Mouse (Mus musculus): ENCODE data around the gene Polr1c. TPM values are rescaled to one million over a fixed set of nuclear protein-coding genes. Genes with fewer than 3 reads are reported as not detected.

Polr1c gene
- polyA plus RNA-seq, 1 experiment from 2014 or later = 127 TPM

DNA sequence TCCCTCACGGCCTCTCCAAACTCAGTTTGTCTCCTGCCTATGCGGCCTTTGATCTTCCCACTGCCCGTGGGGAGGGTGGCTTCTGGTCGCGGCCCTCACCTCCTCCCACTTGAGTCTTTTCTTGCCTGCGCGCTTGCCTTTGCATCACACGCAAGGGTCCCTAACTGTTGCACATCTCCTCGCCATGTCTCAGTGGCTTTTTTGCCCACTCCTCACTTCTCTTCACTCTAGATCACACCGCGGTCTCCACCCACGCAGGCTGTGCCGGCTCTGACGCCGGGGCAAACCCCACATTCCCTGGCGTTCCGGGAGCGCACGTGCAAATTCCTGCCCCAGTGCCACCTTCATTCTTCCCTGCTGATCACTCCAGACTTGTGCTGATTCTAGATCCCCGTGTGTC lies 44.8 kb downstream of the Polr1c start:
- Histone ChIP-seq H3K9ac (replicated peaks; ENCODE audit: low read length) (peak overlapping the region; percentile 92), H3K9me3 (replicated peaks; ENCODE audit: control insufficient read depth, low read length) (no peaks in the 10 kb centered on the region), H3K4me1 (ENCODE audit: control insufficient read depth, insufficient read depth, low read length) (no peaks in the 10 kb centered on the region), H3K36me3 (replicated peaks; ENCODE audit: control insufficient read depth, insufficient read depth, low read depth, low read length) (peaks cover 9% of the 10 kb centered on the region), H3K27me3 (ENCODE audit: control insufficient read depth, insufficient read depth, low read length) (no peaks in the 10 kb centered on the region), H3K4me2 (ENCODE audit: low read depth, low read length) (peak overlapping the region; percentile 85), H3K27ac (replicated peaks; ENCODE audit: low read depth, low read length) (peak overlapping the region; percentile 43), H3K4me3 (ENCODE audit: low read depth, low read length) (peak overlapping the region; percentile 96)
- under 1% methylated on average over 20 of the region's 20 CpGs for WGBS
- ATAC-seq (replicated peaks; ENCODE audit: insufficient number of reproducible peaks, low FRiP score, low TSS enrichment, low read depth) (no peak), DNase-seq (ENCODE audit: low spot score) (peak; percentile 10)

- H3K27ac ChIP-seq (replicated peaks; ENCODE audit: low read depth, low read length) = peak within 1 kb of the TSS; percentile 43
- H3K36me3 ChIP-seq (replicated peaks; ENCODE audit: control insufficient read depth, insufficient read depth, low read depth, low read length) = peaks cover 9% of the 10 kb centered on the region
- peak within 1 kb of the TSS; percentile 85 for H3K4me2 ChIP-seq (ENCODE audit: low read depth, low read length)
- no peaks in the 10 kb centered on the region for H3K4me1 ChIP-seq (ENCODE audit: control insufficient read depth, insufficient read depth, low read length)
- no peaks in the 10 kb centered on the region for H3K27me3 ChIP-seq (ENCODE audit: control insufficient read depth, insufficient read depth, low read length)
- H3K9ac ChIP-seq (replicated peaks; ENCODE audit: low read length) = peak within 1 kb of the TSS; percentile 92
- under 1% methylated on average over 66 of the region's 66 CpGs for WGBS
- no peaks in the 10 kb centered on the region for H3K9me3 ChIP-seq (replicated peaks; ENCODE audit: control insufficient read depth, low read length)
- H3K4me3 ChIP-seq (ENCODE audit: low read depth, low read length) = peak within 1 kb of the TSS; percentile 96
- ATAC-seq (replicated peaks; ENCODE audit: insufficient number of reproducible peaks, low FRiP score, low TSS enrichment, low read depth) (peak; percentile 92), DNase-seq (ENCODE audit: low spot score) (peak; percentile 96)
Observed at GRCm38 (mm10) chr17:46202421-46203071, 45.3 kb downstream of the Polr1c start, which contains the start of the genes Polh and Xpo5. TSS of gene Polh (minus strand) at chr17:46202645. TSS of gene Xpo5 (plus strand) at chr17:46202782.

GRCm38 (mm10) chr17:46201151-46201550 lies 46.7 kb downstream of the Polr1c start:
- WGBS = 74% methylated on average over 6 of the region's 6 CpGs
- no peak overlapping the region for H3K27ac ChIP-seq (replicated peaks; ENCODE audit: low read depth, low read length)
- peaks cover 2% of the 10 kb centered on the region for H3K36me3 ChIP-seq (replicated peaks; ENCODE audit: control insufficient read depth, insufficient read depth, low read depth, low read length)
- H3K9me3 ChIP-seq (replicated peaks; ENCODE audit: control insufficient read depth, low read length) = no peaks in the 10 kb centered on the region
- H3K27me3 ChIP-seq (ENCODE audit: control insufficient read depth, insufficient read depth, low read length) = no peaks in the 10 kb centered on the region
- H3K4me2 ChIP-seq (ENCODE audit: low read depth, low read length) = no peak overlapping the region; the same call in 1 of the 2 replicates
- no peak overlapping the region; the same call in 1 of the 2 replicates for H3K4me3 ChIP-seq (ENCODE audit: low read depth, low read length)
- no peak for DNase-seq (ENCODE audit: low spot score)
- H3K4me1 ChIP-seq (ENCODE audit: control insufficient read depth, insufficient read depth, low read length) = no peaks in the 10 kb centered on the region
- no peak overlapping the region for H3K9ac ChIP-seq (replicated peaks; ENCODE audit: low read length)
- no peak for ATAC-seq (replicated peaks; ENCODE audit: insufficient number of reproducible peaks, low FRiP score, low TSS enrichment, low read depth)

MicroRNAs within 50 kb of the gene (microRNA counts, 519-probe panel; counts per million panel counts)
- not detected for microRNA mmu-miR-693-3p
- not detected for microRNA mmu-miR-693-5p

Small RNAs within 50 kb of the gene (microRNA-seq; reads per million reads assigned to microRNA genes)
- 1.4 reads per million for gene Mir693 (ENCODE audit: borderline number of aligned reads)

Other genes starting within 250 kb of the Polr1c start
- gene Vegfa, start 215.7 kb downstream of the Polr1c start, polyA plus RNA-seq (2014; fragmentation: Nextera tagmentation; extraction: Ambion mirVana) = 2.9 and 3.2 TPM in 2 replicates
- 133 and 134 TPM in 2 replicates for gene Mrps18a, start 137.1 kb downstream of the Polr1c start, polyA plus RNA-seq (2014; fragmentation: Nextera tagmentation; extraction: Ambion mirVana)
- gene Rsph9, start 103.8 kb downstream of the Polr1c start, polyA plus RNA-seq (2014; fragmentation: Nextera tagmentation; extraction: Ambion mirVana) = 12.5 and 13.0 TPM in 2 replicates
- gene Mad2l1bp, start 94.5 kb downstream of the Polr1c start, polyA plus RNA-seq (2014; fragmentation: Nextera tagmentation; extraction: Ambion mirVana) = 37.1 and 37.2 TPM in 2 replicates
- 18.1 and 19.3 TPM in 2 replicates for gene Gtpbp2, start 87.0 kb downstream of the Polr1c start, polyA plus RNA-seq (2014; fragmentation: Nextera tagmentation; extraction: Ambion mirVana)
- 11.3 and 12.0 TPM in 2 replicates for gene Polh, start 45.4 kb downstream of the Polr1c start, polyA plus RNA-seq (2014; fragmentation: Nextera tagmentation; extraction: Ambion mirVana)
- 72.0 and 78.5 TPM in 2 replicates for gene Xpo5, start 45.3 kb downstream of the Polr1c start, polyA plus RNA-seq (2014; fragmentation: Nextera tagmentation; extraction: Ambion mirVana)
- 55.3 and 63.2 TPM in 2 replicates for gene Yipf3, start within 50 bp of the Polr1c start, polyA plus RNA-seq (2014; fragmentation: Nextera tagmentation; extraction: Ambion mirVana)
- 0.89 and 1.2 TPM in 2 replicates for gene Lrrc73, start 5.5 kb upstream of the Polr1c start, polyA plus RNA-seq (2014; fragmentation: Nextera tagmentation; extraction: Ambion mirVana)
- 38.5 and 43.7 TPM in 2 replicates for gene Tjap1, start 35.0 kb upstream of the Polr1c start, polyA plus RNA-seq (2014; fragmentation: Nextera tagmentation; extraction: Ambion mirVana)
- gene Dlk2, start 49.4 kb upstream of the Polr1c start, polyA plus RNA-seq (2014; fragmentation: Nextera tagmentation; extraction: Ambion mirVana) = 1.2 and 2.0 TPM in 2 replicates
- 3.2 and 3.6 TPM in 2 replicates for gene Abcc10, start 80.3 kb upstream of the Polr1c start, polyA plus RNA-seq (2014; fragmentation: Nextera tagmentation; extraction: Ambion mirVana)
- gene Zfp318, start 135.7 kb upstream of the Polr1c start, polyA plus RNA-seq (2014; fragmentation: Nextera tagmentation; extraction: Ambion mirVana) = 12.1 and 15.3 TPM in 2 replicates
- 0.43 and 1.0 TPM in 2 replicates for gene Crip3, start 180.9 kb upstream of the Polr1c start, polyA plus RNA-seq (2014; fragmentation: Nextera tagmentation; extraction: Ambion mirVana)
- not detected in 2 replicates for gene Slc22a7, start 190.4 kb upstream of the Polr1c start, polyA plus RNA-seq (2014; fragmentation: Nextera tagmentation; extraction: Ambion mirVana)
- 0.38 and 0.63 TPM in 2 replicates for gene Ttbk1, start 239.6 kb upstream of the Polr1c start, polyA plus RNA-seq (2014; fragmentation: Nextera tagmentation; extraction: Ambion mirVana)
- gene Dnph1, start 248.7 kb upstream of the Polr1c start, polyA plus RNA-seq (2014; fragmentation: Nextera tagmentation; extraction: Ambion mirVana) = 65.9 and 74.9 TPM in 2 replicates

All from embryonic facial prominence, embryonic 11.5 days (tissue).